Mouse (Mus musculus): ENCODE results near the gene Myo1e.

Gene Myo1e

GRCm38 (mm10) chr9:70413038-70413437 is 205.9 kb downstream of the Myo1e start:
- no peak for DNase-seq (ENCODE audit: low read depth)

GRCm38 (mm10) chr9:70416412-70416811 is 209.3 kb downstream of the Myo1e start:
- no peak for DNase-seq (ENCODE audit: low read depth)

GRCm38 (mm10) chr9:70421257-70422056 is 214.3 kb downstream of the Myo1e start, which contains the start of gene Ccnb2:
TSS of gene Ccnb2 (minus strand) at chr9:70421547.
- peak; percentile 91 for DNase-seq (ENCODE audit: low read depth)

- DNase-seq (ENCODE audit: low read depth) = no peak
Observed at GRCm38 (mm10) chr9:70422661-70423060, 215.5 kb downstream of the Myo1e start.

GRCm38 (mm10) chr9:70439959-70440358 is 232.8 kb downstream of the Myo1e start:
- DNase-seq (ENCODE audit: low read depth) = no peak

GRCm38 (mm10) chr9:70449072-70449471 is 241.9 kb downstream of the Myo1e start:
- no peak for DNase-seq (ENCODE audit: low read depth)
